Mouse (Mus musculus): ENCODE results near the gene Atp5g1.

GRCm38 (mm10) chr11:96087981-96088380, 12.5 kb upstream of the Atp5g1 start:
- no peak for TF ChIP-seq CTCF (IDR thresholded peaks at IDR 0.05; ENCODE audit: borderline replicate concordance, control insufficient read depth, extremely low read depth, insufficient read depth, low read length, poor library complexity)
- no peak for TF ChIP-seq POLR2A (IDR thresholded peaks at IDR 0.05; ENCODE audit: control insufficient read depth, extremely low read depth, insufficient read depth, low read length, poor library complexity)
